In genomic region chrX:143058829-143059228, GRCm38 (mm10) we compare ENCODE assay signal across 8 mouse cellular contexts. TPM values are rescaled to one million over a fixed set of nuclear protein-coding genes. Genes with fewer than 3 reads are reported as not detected.
DNase-seq lines count a peak whose midpoint lies in the region; ATAC-seq and TF ChIP-seq lines count a peak whose summit lies in the region.

No protein-coding gene starts in this region.

- H3K4me1 ChIP-seq in forebrain, embryonic 15.5 days: peaks cover 2% of the 10 kb centered on the region; the same call in 1 of the 2 replicates
- no peaks in the 10 kb centered on the region for H3K4me1 ChIP-seq in lung, embryonic 14.5 days (ENCODE audit: insufficient read depth)
- peaks cover under 1% of the 10 kb centered on the region; the same call in 1 of the 2 replicates for H3K4me1 ChIP-seq in olfactory bulb, adult 2 months (ENCODE audit: control insufficient read depth, insufficient read depth, low read length)

- H3K9me3 ChIP-seq in forebrain, embryonic 15.5 days: no peaks in the 10 kb centered on the region
- H3K9me3 ChIP-seq in lung, embryonic 14.5 days (ENCODE audit: low read depth, low read length): no peaks in the 10 kb centered on the region

- ATAC-seq in forebrain, embryonic 15.5 days (replicated peaks): peak; percentile 79
- ATAC-seq in lung, embryonic 14.5 days (ENCODE audit: insufficient read depth): peak; percentile 55

- H3K36me3 ChIP-seq in forebrain, embryonic 15.5 days: no peaks in the 10 kb centered on the region
- no peaks in the 10 kb centered on the region for H3K36me3 ChIP-seq in lung, embryonic 14.5 days (ENCODE audit: insufficient read depth)

- H3K4me2 ChIP-seq in forebrain, embryonic 15.5 days (replicated peaks): 0 out of 2 replicates have a peak overlapping the region, but pooled peaks have one; percentile 17
- peak overlapping the region; percentile 53 for H3K4me2 ChIP-seq in lung, embryonic 14.5 days

- TF ChIP-seq POLR2A in olfactory bulb, adult 2 months (IDR thresholded peaks at IDR 0.05; ENCODE audit: insufficient read depth, low read depth, low read length): no peak

- WGBS in forebrain, embryonic 15.5 days: 16% methylated on average over 12 of the region's 12 CpGs
- WGBS in lung, embryonic 14.5 days: 9% methylated on average over 12 of the region's 12 CpGs
- WGBS in olfactory bulb, adult 2 months: 11% methylated on average over 12 of the region's 12 CpGs

- no peaks in the 10 kb centered on the region for H3K27me3 ChIP-seq in forebrain, embryonic 15.5 days
- H3K27me3 ChIP-seq in lung, embryonic 14.5 days (ENCODE audit: insufficient read depth, low read length): no peaks in the 10 kb centered on the region

- no peak overlapping the region for H3K27ac ChIP-seq in forebrain, embryonic 15.5 days (replicated peaks)
- no peak overlapping the region for H3K27ac ChIP-seq in layer of hippocampus, adult 2 months
- no peak overlapping the region for H3K27ac ChIP-seq in lung, embryonic 14.5 days (ENCODE audit: low read depth)
- H3K27ac ChIP-seq in olfactory bulb, adult 2 months (ENCODE audit: insufficient read depth, low read depth, low read length): no peak overlapping the region

- DNase-seq in ES-CJ7 (ENCODE audit: low read depth, low spot score): peak; percentile 56
- DNase-seq in cerebellum, adult 11 months: peak; percentile 49
- DNase-seq in heart, postnatal 36 days: peak; percentile 72 to 80
- DNase-seq in layer of hippocampus, adult 2 months (ENCODE audit: low spot score in 2 of 2): peak; percentile 52 to 72
- DNase-seq in lung, embryonic 14.5 days: peak; percentile 87
- peak; percentile 18 to 20 for DNase-seq in thymus, adult 18-20 months

- no peak overlapping the region for H3K9ac ChIP-seq in forebrain, embryonic 15.5 days (replicated peaks)
- no peak overlapping the region for H3K9ac ChIP-seq in lung, embryonic 14.5 days

- intact Hi-C loops in heart, postnatal 36 days (cut with DNase I): loop anchor here (2.0 kb wide), 1 partner anchor 240 kb away; no protein-coding TSS in a partner anchor

- peak; percentile 87 for TF ChIP-seq CTCF in layer of hippocampus, adult 2 months (conservative IDR thresholded peaks at IDR 0.05)
- peak; percentile 92 for TF ChIP-seq CTCF in lung, embryonic 14.5 days (IDR thresholded peaks at IDR 0.05; ENCODE audit: low read depth)
- TF ChIP-seq CTCF in olfactory bulb, adult 2 months (IDR thresholded peaks at IDR 0.05; ENCODE audit: insufficient read depth, low read depth, low read length): peak; percentile 78

- H3K4me3 ChIP-seq in forebrain, embryonic 15.5 days: no peak overlapping the region
- H3K4me3 ChIP-seq in layer of hippocampus, adult 2 months: no peak overlapping the region
- no peak overlapping the region for H3K4me3 ChIP-seq in lung, embryonic 14.5 days (ENCODE audit: low read depth, low read length)
- no peak overlapping the region for H3K4me3 ChIP-seq in olfactory bulb, adult 2 months (ENCODE audit: insufficient read depth, low read depth, low read length)

RNA-seq across cellular contexts. Expression of gene Rtl9, which starts 40.6 kb away (rescaled TPM):
- polyA plus RNA-seq in forebrain, embryonic 15.5 days (2015; fragmentation: Nextera tagmentation; extraction: Ambion mirVana): 0.43 and 0.55 TPM in 2 replicates
- total RNA-seq in heart, postnatal 36 days (2021): under 1 TPM; 0.05 to 0.08 TPM
- total RNA-seq in layer of hippocampus, adult 2 months (2021): 1 to 10 TPM in 1 of 2 experiments, under 1 TPM in 1; 0.79 to 1.2 TPM
- 0.42 and 0.50 TPM in 2 replicates for polyA plus RNA-seq in lung, embryonic 14.5 days (2014; fragmentation: Nextera tagmentation; extraction: Ambion mirVana)
- polyA plus RNA-seq in olfactory bulb, adult 2 months (2012; ENCODE audit: insufficient read depth, insufficient read length, low replicate concordance, missing spikeins): not detected in 2 replicates

Comparison
In these comparisons a context has a peak if more than half of its experiments do, and no peak if none do; other contexts are left out.
1. DNase-seq: peak in every context shown above with its lines; median percentile 87 in lung, embryonic 14.5 days; 76 in heart, postnatal 36 days; 62 in layer of hippocampus, adult 2 months; 56 in ES-CJ7; 49 in cerebellum, adult 11 months; 19 in thymus, adult 18-20 months.